Mouse (Mus musculus) E14TG2a.4 (cell line): ENCODE data around the gene Mbd5.

Experiments
- CTCF ChIP-seq: conservative IDR thresholded peaks from 2 replicates; pipeline ENCODE4 v1.5.1; 2014; ENCODE audit warnings: low read length
- NANOG ChIP-seq: IDR thresholded peaks from 2 replicates; pipeline ENCODE4 v1.6.1; 2014; ENCODE audit warnings: borderline replicate concordance, low read length, mixed read lengths

- TF ChIP-seq CTCF (no peak), NANOG (no peak)
Measured at GRCm38 (mm10) chr2:49333594-49333993, 384.3 kb downstream of the Mbd5 start.
